Mouse (Mus musculus) ES-E14 (cell line): ENCODE measurements around the gene Rab37. TPM values are rescaled to one million over a fixed set of nuclear protein-coding genes. Genes with fewer than 3 reads are reported as not detected.

ENCODE experiments used
- DNase-seq: peaks from one replicate; pipeline ENCODE4 v3.0.0-alpha.2; 2013; ENCODE audit warnings: low read depth, low spot score
- H3K27ac ChIP-seq: 2 replicates; pipeline ENCODE4 v1.5.1; 2012; ENCODE audit warnings: low read depth, mild to moderate bottlenecking, low read length, moderate library complexity, mixed read lengths; ENCODE audit not compliant: poor library complexity, insufficient read depth, severe bottlenecking
- H3K36me3 ChIP-seq: 2 replicates; pipeline ENCODE4 v1.6.1; 2012; ENCODE audit warnings: mild to moderate bottlenecking, low read length, moderate library complexity, mixed read lengths; ENCODE audit not compliant: control insufficient read depth, poor library complexity, insufficient read depth, severe bottlenecking
- H3K4me1 ChIP-seq, 2 experiments: fragments of 150-350 bp in 1 of 2; sonication (generic) in 1 of 2; 2 replicates each; pipeline ENCODE4 v1.6.1; 2012; ENCODE audit warnings: low read length in 2 of 2, mild to moderate bottlenecking in 1 of 2, mixed read lengths in 1 of 2; ENCODE audit not compliant: control insufficient read depth in 2 of 2, insufficient read depth in 2 of 2, poor library complexity in 1 of 2
- H3K4me3 ChIP-seq, 2 experiments: fragments of 150-350 bp in 1 of 2; sonication (generic) in 1 of 2; 2 replicates each; pipeline ENCODE4 v1.5.1; 2012; ENCODE audit warnings: low read length in 2 of 2, low read depth in 1 of 2, mild to moderate bottlenecking in 1 of 2, mixed read lengths in 1 of 2; ENCODE audit not compliant: insufficient read depth in 1 of 2, poor library complexity in 1 of 2, severe bottlenecking in 1 of 2
- H3K9ac ChIP-seq: 2 replicates; pipeline ENCODE4 v1.6.1; 2012; ENCODE audit warnings: low read depth, mild to moderate bottlenecking, low read length, mixed read lengths; ENCODE audit not compliant: poor library complexity, insufficient read depth, severe bottlenecking
- H3K9me3 ChIP-seq: fragments of 150-350 bp; sonication (generic); 2 replicates; pipeline ENCODE4 v1.6.1; 2012; ENCODE audit warnings: low read depth, mild to moderate bottlenecking, low read length; ENCODE audit not compliant: control insufficient read depth, insufficient read depth
- CHD2 ChIP-seq: IDR thresholded peaks from 2 replicates; pipeline ENCODE4 v1.6.1; 2014; ENCODE audit warnings: mild to moderate bottlenecking, low read depth, low read length, inconsistent platforms
- HCFC1 ChIP-seq: IDR thresholded peaks from 2 replicates; pipeline ENCODE4 v1.6.1; 2012; ENCODE audit warnings: low read length, inconsistent platforms, borderline replicate concordance; ENCODE audit not compliant: insufficient read depth
- MAFK ChIP-seq: IDR thresholded peaks from 2 replicates; pipeline ENCODE4 v1.6.1; 2014; ENCODE audit warnings: mild to moderate bottlenecking, low read depth, low read length, inconsistent platforms; ENCODE audit not compliant: insufficient read depth
- ZC3H11A ChIP-seq: IDR thresholded peaks from 2 replicates; pipeline ENCODE4 v1.6.1; 2012; ENCODE audit warnings: low read depth, mild to moderate bottlenecking, inconsistent platforms, low read length, borderline replicate concordance
- ZNF384 ChIP-seq: IDR thresholded peaks from 2 replicates; pipeline ENCODE4 v1.6.1; 2012; ENCODE audit warnings: low read depth, low read length, inconsistent platforms
- in situ Hi-C, 2 experiments: fragments of 600-800 bp; cut with MboI; formaldehyde crosslinking; loops; one replicate each; pipeline ENCODE4 v1.15.1; 2025; ENCODE audit warnings: low sequenced_read_pairs in 2 of 2, inconsistent platforms in 1 of 2; ENCODE audit not compliant: unreplicated experiment in 2 of 2
- total RNA-seq: library from RNA; depleted of rRNA; stranded (reverse); fragments of 300-350 nt; gene quantifications from 2 replicates; pipeline ENCODE4 v1.2.3, GENCODE M21; 2012; rRNA removed

Gene Rab37
- total RNA-seq, 1 experiment, result 0.67 TPM

- Histone ChIP-seq H3K4me1 (peaks cover 5 to 21% of the 10 kb centered on the region in 2 experiments), H3K9me3 (no peaks in the 10 kb centered on the region), H3K36me3 (peaks cover 4% of the 10 kb centered on the region; the same call in 1 of the 2 replicates), H3K27ac (no peak overlapping the region), H3K9ac (no peak overlapping the region), H3K4me3 (no peak overlapping the region)
- TF ChIP-seq ZNF384 (no peak), ZC3H11A (no peak), MAFK (no peak), CHD2 (no peak), HCFC1 (no peak)
- in situ Hi-C loops, result no loop called here
- DNase-seq, result no peak
Observed at GRCm38 (mm10) chr11:115208776-115209732, 117.8 kb downstream of the Rab37 start.

GRCm38 (mm10) chr11:115209958-115210357, 118.7 kb downstream of the Rab37 start:
- peaks cover 5 to 24% of the 10 kb centered on the region in 2 experiments for H3K4me1 ChIP-seq
- H3K9me3 ChIP-seq, result no peaks in the 10 kb centered on the region
- H3K9ac ChIP-seq, result 0 out of 2 replicates have a peak overlapping the region, but pooled peaks have one; percentile 15
- peaks cover 4% of the 10 kb centered on the region; the same call in 1 of the 2 replicates for H3K36me3 ChIP-seq
- DNase-seq, result no peak
- H3K27ac ChIP-seq, result no peak overlapping the region
- in situ Hi-C loops, result no loop called here
- no peak for TF ChIP-seq CHD2
- no peak for TF ChIP-seq ZNF384
- TF ChIP-seq ZC3H11A, result no peak
- no peak for TF ChIP-seq MAFK
- no peak for TF ChIP-seq HCFC1
- H3K4me3 ChIP-seq, result no peak overlapping the region

Other genes with a start within 250 kb of the Rab37 start
- 35.9 and 36.5 TPM in 2 replicates for gene Gprc5c, start 240.3 kb upstream of the Rab37 start, total RNA-seq
- gene Cd300a, start 201.4 kb upstream of the Rab37 start, total RNA-seq, result 0.22 and 0.58 TPM in 2 replicates
- not detected in 2 replicates for gene Cd300lb, start 157.0 kb upstream of the Rab37 start, total RNA-seq
- not detected in 2 replicates for gene Cd300c, start 122.3 kb upstream of the Rab37 start, total RNA-seq
- gene Cd300ld, start 101.5 kb upstream of the Rab37 start, total RNA-seq, result 0.09 TPM in 1 of 2 replicates, not detected in the other
- gene Cd300c2, start 89.6 kb upstream of the Rab37 start, total RNA-seq, result not detected in 2 replicates
- gene Cd300ld2, start 75.2 kb upstream of the Rab37 start, total RNA-seq, result not detected in 2 replicates
- not detected in 2 replicates for gene Cd300ld4, start 64.4 kb upstream of the Rab37 start, total RNA-seq
- gene Cd300ld5, start 53.7 kb upstream of the Rab37 start, total RNA-seq, result not detected in 2 replicates
- gene Cd300ld3, start 43.0 kb upstream of the Rab37 start, total RNA-seq, result not detected in 2 replicates
- gene Cd300e, start 29.3 kb upstream of the Rab37 start, total RNA-seq, result 0.09 and 0.11 TPM in 2 replicates
- gene Cd300lf, start 42.6 kb downstream of the Rab37 start, total RNA-seq, result 0.40 and 0.42 TPM in 2 replicates
- 40.3 and 43.9 TPM in 2 replicates for gene Slc9a3r1, start 71.9 kb downstream of the Rab37 start, total RNA-seq
- 14.7 and 17.2 TPM in 2 replicates for gene Tmem104, start 96.1 kb downstream of the Rab37 start, total RNA-seq
- gene Nat9, start 96.4 kb downstream of the Rab37 start, total RNA-seq, result 16.9 and 19.3 TPM in 2 replicates
- 0.21 and 0.22 TPM in 2 replicates for gene Grin2c, start 175.8 kb downstream of the Rab37 start, total RNA-seq
- gene Fdxr, start 185.6 kb downstream of the Rab37 start, total RNA-seq, result 12.1 and 21.0 TPM in 2 replicates
- 2.1 and 3.7 TPM in 2 replicates for gene Fads6, start 206.2 kb downstream of the Rab37 start, total RNA-seq
- gene Otop2, start 215.7 kb downstream of the Rab37 start, total RNA-seq, result 0.18 and 0.21 TPM in 2 replicates
- gene Ush1g, start 230.6 kb downstream of the Rab37 start, total RNA-seq, result 0.11 TPM in 1 of 2 replicates, not detected in the other
- not detected in 2 replicates for gene Otop3, start 243.3 kb downstream of the Rab37 start, total RNA-seq